Mouse (Mus musculus) naive thymus-derived CD4-positive, alpha-beta T cell, adult 2 months (primary cell): ENCODE results near the gene Tnr.

Experiments
- DNase-seq: peaks from one replicate; pipeline ENCODE4 v3.0.0-alpha.2; 2011; ENCODE audit warnings: low read depth

The Tnr gene

DNA sequence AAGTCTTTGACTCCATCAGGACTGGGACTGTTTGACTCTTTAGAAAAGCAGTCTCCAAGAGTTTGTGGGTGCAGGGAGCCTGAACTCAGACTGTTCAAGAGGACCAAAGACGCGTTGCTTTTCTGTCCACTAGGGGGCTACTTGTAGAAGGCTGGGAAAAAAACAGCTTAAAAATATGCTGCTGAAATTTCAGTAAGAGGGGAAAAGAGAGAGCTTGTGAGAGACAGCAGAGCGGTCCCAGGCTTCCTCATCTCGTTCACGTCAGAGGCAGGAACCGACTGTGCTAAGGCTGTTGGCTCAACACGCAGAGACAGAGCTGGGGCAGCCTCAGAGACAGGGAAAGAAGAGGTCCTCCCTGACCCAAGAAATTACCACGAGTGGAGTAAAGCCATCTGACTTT is at the start of gene Tnr:
Tnr (plus strand) TSS at position 192 of the 400 bp plus-strand sequence.
- DNase-seq: peak; percentile 26

- DNase-seq: no peak
These were observed 33.6 kb upstream of the Tnr start for GRCm38 (mm10) chr1:159489853-159490435.

GRCm38 (mm10) chr1:159492536-159492935 is 31.0 kb upstream of the Tnr start:
- DNase-seq: no peak

GRCm38 (mm10) chr1:159493720-159494499 is 29.7 kb upstream of the Tnr start:
- DNase-seq: no peak

- DNase-seq: no peak
These were observed 25.3 kb upstream of the Tnr start for GRCm38 (mm10) chr1:159498236-159498635.

GRCm38 (mm10) chr1:159499806-159500460 is 23.6 kb upstream of the Tnr start:
- no peak for DNase-seq

DNA sequence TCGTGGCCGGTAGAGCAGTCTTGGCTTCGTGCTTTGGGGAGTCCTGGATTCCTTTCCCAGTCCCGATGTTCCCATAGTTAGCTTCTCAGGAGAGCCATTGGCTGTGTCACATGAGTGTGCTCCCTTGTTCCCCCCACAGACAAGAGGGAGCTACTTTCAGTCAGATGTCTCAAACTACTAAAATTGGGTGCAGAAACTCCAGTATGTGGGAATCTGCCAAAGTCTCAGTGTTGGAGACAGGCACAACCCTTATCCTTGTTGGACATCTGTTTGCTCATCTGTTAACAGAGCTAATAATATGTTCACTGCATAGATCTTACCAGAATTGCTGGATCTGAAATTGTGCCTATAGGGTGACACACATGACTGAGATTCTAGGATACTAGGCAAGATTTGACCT is 21.7 kb upstream of the Tnr start:
- no peak for DNase-seq

- no peak for DNase-seq
These were observed 12.9 kb upstream of the Tnr start for GRCm38 (mm10) chr1:159510667-159511066.

DNA sequence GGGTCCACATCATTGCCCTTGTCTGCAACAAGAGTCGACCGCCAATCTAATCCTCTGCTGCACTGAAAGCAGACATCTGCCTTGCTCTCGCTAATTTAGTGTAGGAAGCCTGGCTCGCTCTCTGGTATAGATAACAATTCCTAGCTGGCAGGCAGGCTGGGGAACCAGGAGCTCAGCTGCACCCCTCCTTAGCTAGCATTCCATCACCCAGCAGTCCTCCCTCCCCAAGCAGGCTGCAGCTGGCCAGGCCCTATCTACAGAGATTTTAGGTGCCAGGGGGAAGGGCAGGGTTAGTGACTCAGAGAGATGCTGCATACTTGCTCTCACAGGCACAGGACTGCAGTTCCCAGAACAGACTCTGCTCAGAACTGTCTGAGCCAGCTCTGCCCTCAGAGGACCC is 5.9 kb upstream of the Tnr start:
- no peak for DNase-seq

- no peak for DNase-seq
These were observed 4.4 kb upstream of the Tnr start for GRCm38 (mm10) chr1:159519206-159519605.

- DNase-seq: no peak
These were observed 500 bp upstream of the Tnr start for GRCm38 (mm10) chr1:159523069-159523468.

DNA sequence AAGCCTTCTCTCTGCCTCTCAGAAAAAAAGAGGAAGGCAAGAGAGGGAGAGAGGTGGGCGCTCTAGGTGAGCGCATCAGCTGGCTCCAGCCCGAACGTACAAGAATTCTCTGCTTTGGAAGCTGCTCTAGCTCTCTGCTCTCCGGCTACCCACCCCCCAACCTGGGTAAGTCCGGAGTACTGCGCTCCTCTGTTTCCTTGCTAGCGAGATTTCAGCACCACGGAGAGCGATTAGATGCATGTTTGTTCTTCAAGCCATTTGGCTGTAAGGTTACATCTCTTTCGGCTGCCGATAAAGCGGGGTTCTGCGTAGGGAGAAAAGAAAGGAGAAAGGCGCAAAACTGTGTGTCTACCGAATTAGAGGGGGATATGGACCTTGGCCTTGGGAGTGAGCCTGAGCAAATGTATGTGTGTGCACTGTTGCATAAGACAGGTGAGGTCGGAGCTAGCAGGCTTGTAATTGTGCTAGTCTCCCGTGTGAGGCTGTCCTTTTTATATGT is 531 bp downstream of the Tnr start:
- peak; percentile 6 for DNase-seq

- DNase-seq: no peak
These were observed 9.4 kb downstream of the Tnr start for GRCm38 (mm10) chr1:159532841-159533569.

DNA sequence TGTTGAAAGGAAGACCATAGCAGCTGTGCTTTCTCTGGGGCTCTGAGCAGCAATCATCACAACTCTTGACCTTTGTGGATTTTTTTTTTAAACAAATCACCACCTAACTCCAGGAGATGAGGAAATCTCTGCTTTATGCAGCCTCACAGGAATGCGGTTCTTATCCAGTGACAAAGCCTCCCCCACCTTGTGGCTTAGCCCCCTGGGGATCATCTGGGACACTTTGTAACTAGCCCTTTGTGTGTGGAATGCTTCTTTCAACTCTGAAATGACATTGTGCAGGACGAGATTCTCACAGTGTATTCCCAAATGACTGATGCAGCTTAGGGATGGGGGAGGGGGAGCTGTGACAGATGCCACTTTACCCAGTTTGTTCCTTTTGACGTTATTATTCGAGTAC is 12.0 kb downstream of the Tnr start:
- no peak for DNase-seq

GRCm38 (mm10) chr1:159537541-159537940 is 14.0 kb downstream of the Tnr start:
- no peak for DNase-seq

DNA sequence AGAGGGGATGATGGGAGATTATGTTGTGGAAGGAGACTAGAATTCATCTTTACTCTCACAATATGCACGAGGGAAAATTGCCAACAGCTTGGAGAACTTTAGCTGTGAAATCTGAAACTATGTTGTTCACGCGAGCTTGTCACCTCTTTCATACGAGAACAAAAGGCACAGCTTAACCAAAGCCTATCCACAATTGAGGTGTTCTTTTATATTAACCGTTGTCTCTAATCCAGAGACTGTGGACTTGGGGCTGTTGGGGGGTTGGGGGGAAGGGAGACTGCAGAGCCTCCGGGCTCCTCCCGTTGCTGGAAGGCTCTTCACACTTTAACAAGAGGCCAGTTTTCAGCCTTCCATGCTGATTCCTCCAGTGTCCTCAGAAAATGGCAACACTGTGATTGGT is 14.5 kb downstream of the Tnr start:
- no peak for DNase-seq

- no peak for DNase-seq
These were observed 22.0 kb downstream of the Tnr start for GRCm38 (mm10) chr1:159545470-159546145.

- DNase-seq: no peak
These were observed 27.5 kb downstream of the Tnr start for GRCm38 (mm10) chr1:159551036-159551435.

GRCm38 (mm10) chr1:159551591-159552442 is 28.2 kb downstream of the Tnr start:
- no peak for DNase-seq

DNA sequence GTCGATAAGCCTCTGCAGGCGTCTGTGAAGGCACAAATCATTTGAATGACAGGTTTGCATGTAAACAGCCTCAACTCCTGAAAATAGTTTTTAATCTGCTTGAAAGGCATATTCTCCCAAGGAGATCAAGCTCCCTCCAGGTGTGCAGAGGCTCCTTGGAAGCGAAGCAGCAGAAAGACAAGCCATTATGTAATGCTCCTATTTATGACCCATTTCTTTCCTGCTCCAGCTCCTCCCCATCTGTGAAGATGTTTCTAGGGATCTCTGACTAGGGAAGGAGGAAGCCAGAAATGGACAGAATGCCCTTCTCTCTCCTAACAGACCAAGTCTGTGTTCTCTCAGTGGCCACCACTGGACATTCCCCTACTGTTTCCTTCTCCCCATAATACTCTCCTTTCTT is 38.0 kb downstream of the Tnr start:
- no peak for DNase-seq

DNA sequence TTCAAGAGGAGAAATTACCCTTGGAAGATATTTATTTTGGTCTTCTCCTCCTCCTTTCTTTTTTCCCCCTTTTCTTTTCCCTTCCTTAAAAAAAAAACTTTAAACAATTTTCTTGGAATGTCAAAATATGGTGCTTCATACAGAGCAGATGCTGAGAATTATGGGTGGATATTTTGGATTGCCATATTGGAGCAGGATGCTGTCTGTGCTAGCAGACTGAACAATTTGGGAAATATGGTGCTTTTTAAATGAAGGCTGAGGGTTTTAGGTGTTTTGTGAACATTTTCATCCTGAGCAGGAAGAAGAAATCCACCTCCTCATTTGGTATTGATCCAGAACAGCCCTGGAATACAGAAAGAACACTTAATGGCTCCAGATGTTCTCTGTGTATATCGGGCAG is 41.6 kb downstream of the Tnr start:
- DNase-seq: no peak
